In the genomic region with DNA sequence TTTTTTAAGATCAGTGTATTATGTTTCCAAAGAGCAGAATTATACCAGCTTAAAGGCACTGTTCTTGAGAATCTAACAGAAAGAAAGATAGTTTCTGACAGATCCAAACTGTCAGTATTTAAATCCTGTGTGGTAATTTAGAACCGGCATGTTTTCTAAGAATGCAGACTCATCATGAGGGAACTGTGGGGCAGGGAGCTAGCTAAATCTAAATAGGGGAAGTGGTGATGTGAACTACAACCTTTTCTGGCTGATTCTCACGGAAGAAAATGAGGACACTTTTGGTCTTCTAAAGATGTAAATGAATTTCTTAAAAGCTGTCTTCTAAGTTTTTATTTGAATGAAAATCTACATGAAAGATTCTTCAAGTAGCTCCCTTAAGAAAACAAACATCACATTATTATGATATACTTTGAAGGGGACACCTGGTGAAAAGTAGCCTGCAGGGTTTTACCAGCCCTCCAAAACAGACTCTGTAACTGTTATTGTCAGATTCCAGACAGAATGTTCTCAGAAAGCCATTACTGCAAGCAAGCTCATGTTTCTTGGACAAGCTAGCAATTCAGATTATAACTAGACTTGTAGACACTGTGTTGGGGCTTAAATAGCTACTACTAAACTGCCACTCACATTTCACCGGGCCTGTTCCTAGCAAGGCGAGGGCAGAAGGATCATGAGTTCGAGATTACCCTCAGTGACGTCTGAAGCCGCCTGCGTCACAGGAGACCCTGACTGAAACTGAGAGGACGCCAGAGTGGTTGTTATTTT, we compare ENCODE assay signal across 17 mouse cellular contexts. TPM values are rescaled to one million over a fixed set of nuclear protein-coding genes. Genes with fewer than 3 reads are reported as not detected.
DNase-seq lines count a peak whose midpoint lies in the region; ATAC-seq and TF ChIP-seq lines count a peak whose summit lies in the region.
"Had no signal": no experiment of that assay in that cellular context is flagged by ENCODE, and none has a peak within 500 bp of the region (broad histone marks: within the 10 kb centered on the region; RNA-seq: fewer than 3 reads in every experiment).

No protein-coding gene starts in this region.

- WGBS in hindbrain, embryonic 13.5 days: 93% methylated on average over 9 of the region's 9 CpGs
- WGBS in hindbrain, postnatal 0 days: 90% methylated on average over 9 of the region's 9 CpGs

- TF ChIP-seq CTCF in hindbrain, postnatal 0 days (IDR thresholded peaks at IDR 0.05; ENCODE audit: low read depth): no peak

- H3K27me3 ChIP-seq in hindbrain, embryonic 13.5 days: no peaks in the 10 kb centered on the region
- H3K27me3 ChIP-seq in hindbrain, postnatal 0 days (ENCODE audit: insufficient read depth, low read length): no peaks in the 10 kb centered on the region
- H3K27me3 ChIP-seq: embryonic facial prominence, embryonic 15.5 days; hindbrain, embryonic 15.5 days; limb, embryonic 13.5 days; Patski had no signal

- H3K36me3 ChIP-seq in hindbrain, embryonic 13.5 days: peaks cover 6% of the 10 kb centered on the region
- no peaks in the 10 kb centered on the region for H3K36me3 ChIP-seq in hindbrain, postnatal 0 days (ENCODE audit: insufficient read depth, low read length)
- H3K36me3 ChIP-seq: hindbrain, embryonic 15.5 days had no signal

- H3K9me3 ChIP-seq in hindbrain, embryonic 13.5 days: no peaks in the 10 kb centered on the region
- no peaks in the 10 kb centered on the region for H3K9me3 ChIP-seq in hindbrain, postnatal 0 days (ENCODE audit: low read length)
- H3K9me3 ChIP-seq: embryonic facial prominence, embryonic 15.5 days; hindbrain, embryonic 15.5 days; limb, embryonic 13.5 days had no signal

- intact Hi-C loops in left cerebral cortex, postnatal 10 days (cut with DNase I): no loop called here

- H3K27ac ChIP-seq in hindbrain, embryonic 13.5 days: no peak overlapping the region
- H3K27ac ChIP-seq in hindbrain, postnatal 0 days: no peak overlapping the region
- H3K27ac ChIP-seq: embryonic facial prominence, embryonic 15.5 days; hindbrain, embryonic 15.5 days; limb, embryonic 13.5 days had no signal

- no peak overlapping the region for H3K4me3 ChIP-seq in hindbrain, embryonic 13.5 days
- no peak overlapping the region for H3K4me3 ChIP-seq in hindbrain, postnatal 0 days (ENCODE audit: low read length)
- H3K4me3 ChIP-seq: embryonic facial prominence, embryonic 15.5 days; hindbrain, embryonic 15.5 days; limb, embryonic 13.5 days had no signal

- no peak for DNase-seq in hindbrain, postnatal 0 days (ENCODE audit: low spot score)
- peak; percentile 90 for DNase-seq in MEL-GATA-1-ER (ENCODE audit: extremely low read depth, low read depth)
- DNase-seq in left cerebral cortex, postnatal 10 days (ENCODE audit: extremely low spot score in 1 of 2, low spot score in 2 of 2): no peak
- no peak for DNase-seq in lung, postnatal 36 days
- no peak for DNase-seq in adrenal gland, postnatal 25 days
- DNase-seq: cerebellum, postnatal 36 days; kidney, adult 8-10 months; lung, postnatal 4 days; right cerebral cortex, postnatal 4 days had no signal

- no peak overlapping the region for H3K4me2 ChIP-seq in hindbrain, embryonic 13.5 days
- H3K4me2 ChIP-seq in hindbrain, postnatal 0 days (ENCODE audit: low read depth, low read length): no peak overlapping the region

- H3K9ac ChIP-seq in hindbrain, embryonic 13.5 days: peak overlapping the region; percentile 49; the same call in 1 of the 2 replicates
- H3K9ac ChIP-seq in hindbrain, postnatal 0 days (replicated peaks; ENCODE audit: low read length): no peak overlapping the region
- H3K9ac ChIP-seq: embryonic facial prominence, embryonic 15.5 days; limb, embryonic 13.5 days had no signal

- no peak for ATAC-seq in hindbrain, embryonic 13.5 days (ENCODE audit: low FRiP score)
- ATAC-seq in hindbrain, postnatal 0 days: no peak
- ATAC-seq in hematopoietic stem cell, adult 5-6 weeks (replicated peaks in 1 of 2; ENCODE audit: insufficient read depth in 1 of 2, low FRiP score in 2 of 2, low TSS enrichment in 1 of 2, low read depth in 1 of 2, poor library complexity in 2 of 2, severe bottlenecking in 2 of 2): peak; percentile 51 to 61
- peak; percentile 48 for ATAC-seq in megakaryocyte progenitor cell, adult 5-6 weeks (replicated peaks; ENCODE audit: poor library complexity)
- ATAC-seq: CD4-positive, CD25-positive, alpha-beta regulatory T cell, adult 4 months; Patski had no signal

- H3K4me1 ChIP-seq in hindbrain, embryonic 13.5 days (replicated peaks): peaks cover 29% of the 10 kb centered on the region
- peaks cover 3% of the 10 kb centered on the region; the same call in 1 of the 2 replicates for H3K4me1 ChIP-seq in hindbrain, postnatal 0 days (ENCODE audit: insufficient read depth, low read length)

RNA-seq across cellular contexts. Expression of a gene that starts 3.0 kb away (rescaled TPM):
- polyA plus RNA-seq in hindbrain, embryonic 13.5 days (2015; fragmentation: Nextera tagmentation; extraction: Ambion mirVana): 74.1 and 77.0 TPM in 2 replicates
- total RNA-seq in hindbrain, postnatal 0 days (2014; rRNA removed): 21.2 and 21.7 TPM in 2 replicates
- 46.2 and 46.4 TPM in 2 replicates for polyA plus RNA-seq in hindbrain, postnatal 0 days (2015; fragmentation: Nextera tagmentation; extraction: Ambion mirVana)
- 68.9 and 74.7 TPM in 2 replicates for total RNA-seq in hematopoietic stem cell, adult 5-6 weeks (2017)
- 51.1 and 55.0 TPM in 2 replicates for total RNA-seq in megakaryocyte progenitor cell, adult 5-6 weeks (2015)
- total RNA-seq in megakaryocyte progenitor cell, adult 5-6 weeks (2017): 34.8 and 39.4 TPM in 2 replicates
- total RNA-seq in left cerebral cortex, postnatal 10 days (2021): 10 to 100 TPM; 35.5 to 39.5 TPM
- total RNA-seq in adrenal gland, postnatal 25 days (2021): 32.9 and 35.5 TPM in 2 replicates

RNA-seq across cellular contexts. Expression of a gene that starts 17.2 kb away (rescaled TPM):
- 399 and 409 TPM in 2 replicates for polyA plus RNA-seq in hindbrain, embryonic 13.5 days (2015; fragmentation: Nextera tagmentation; extraction: Ambion mirVana)
- total RNA-seq in hindbrain, postnatal 0 days (2014; rRNA removed): 581 and 632 TPM in 2 replicates
- polyA plus RNA-seq in hindbrain, postnatal 0 days (2015; fragmentation: Nextera tagmentation; extraction: Ambion mirVana): 321 and 336 TPM in 2 replicates
- 650 and 1,047 TPM in 2 replicates for total RNA-seq in hematopoietic stem cell, adult 5-6 weeks (2017)
- 570 and 584 TPM in 2 replicates for total RNA-seq in megakaryocyte progenitor cell, adult 5-6 weeks (2015)
- total RNA-seq in megakaryocyte progenitor cell, adult 5-6 weeks (2017): 744 and 755 TPM in 2 replicates
- total RNA-seq in left cerebral cortex, postnatal 10 days (2021): 100 to 1,000 TPM; 258 to 268 TPM
- total RNA-seq in adrenal gland, postnatal 25 days (2021): 377 and 397 TPM in 2 replicates

Comparison
In these comparisons a context has a peak if more than half of its experiments do, and no peak if none do; other contexts are left out.
1. ATAC-seq: peak in hematopoietic stem cell, adult 5-6 weeks (2 of 2) and megakaryocyte progenitor cell, adult 5-6 weeks (single experiment); none in hindbrain, embryonic 13.5 days (single experiment) and hindbrain, postnatal 0 days (single experiment).